Mouse (Mus musculus) midbrain, embryonic 12.5 days (tissue): ENCODE data around the gene Aldh1b1. TPM values are rescaled to one million over a fixed set of nuclear protein-coding genes. Genes with fewer than 3 reads are reported as not detected.

Experiments
- ATAC-seq: fragments of 200-750 bp; cut with Nextera tagmentation; 2 replicates; pipeline ENCODE4 v1.8.0; 2017; ENCODE audit warnings: low read depth, moderate TSS enrichment, moderate library complexity; ENCODE audit not compliant: low FRiP score
- H3K27ac ChIP-seq: fragments of 300-500 bp; sonication (generic); replicated peaks from 2 replicates; pipeline ENCODE4 v1.5.1; 2016; ENCODE audit warnings: mild to moderate bottlenecking
- H3K27me3 ChIP-seq: fragments of 300-500 bp; sonication (generic); 2 replicates; pipeline ENCODE4 v1.6.1; 2016; ENCODE audit warnings: mild to moderate bottlenecking
- H3K36me3 ChIP-seq: fragments of 300-500 bp; sonication (generic); 2 replicates; pipeline ENCODE4 v1.6.1; 2016
- H3K4me1 ChIP-seq: fragments of 300-500 bp; sonication (generic); 2 replicates; pipeline ENCODE4 v1.6.1; 2016
- H3K4me2 ChIP-seq: fragments of 300-500 bp; sonication (generic); replicated peaks from 2 replicates; pipeline ENCODE4 v1.6.1; 2016; ENCODE audit warnings: mild to moderate bottlenecking, moderate library complexity
- H3K4me3 ChIP-seq: fragments of 300-500 bp; sonication (generic); 2 replicates; pipeline ENCODE4 v1.5.1; 2016; ENCODE audit warnings: mild to moderate bottlenecking
- H3K9ac ChIP-seq: fragments of 300-500 bp; sonication (generic); replicated peaks from 2 replicates; pipeline ENCODE4 v1.6.1; 2016; ENCODE audit warnings: mild to moderate bottlenecking, moderate library complexity
- H3K9me3 ChIP-seq: fragments of 300-500 bp; sonication (generic); 2 replicates; pipeline ENCODE4 v1.6.1; 2016; ENCODE audit warnings: mild to moderate bottlenecking
- WGBS: fragments of 180-500 bp; shearing (Covaris S2); methylation state at CpG from one replicate; pipeline ENCODE4 v1.1.7; 2016; 5-methylcytosine and 5-hydroxymethylcytosine counted together
- polyA plus RNA-seq: library from polyadenylated mRNA; unstranded; fragments of >200 nt; fragmentation: Nextera tagmentation; extraction: Ambion mirVana; gene quantifications from 2 replicates; pipeline ENCODE4 v1.2.1, GENCODE M21; 2016

The Aldh1b1 gene
- polyA plus RNA-seq, 1 experiment from 2014 or later = 8.6 TPM

DNA sequence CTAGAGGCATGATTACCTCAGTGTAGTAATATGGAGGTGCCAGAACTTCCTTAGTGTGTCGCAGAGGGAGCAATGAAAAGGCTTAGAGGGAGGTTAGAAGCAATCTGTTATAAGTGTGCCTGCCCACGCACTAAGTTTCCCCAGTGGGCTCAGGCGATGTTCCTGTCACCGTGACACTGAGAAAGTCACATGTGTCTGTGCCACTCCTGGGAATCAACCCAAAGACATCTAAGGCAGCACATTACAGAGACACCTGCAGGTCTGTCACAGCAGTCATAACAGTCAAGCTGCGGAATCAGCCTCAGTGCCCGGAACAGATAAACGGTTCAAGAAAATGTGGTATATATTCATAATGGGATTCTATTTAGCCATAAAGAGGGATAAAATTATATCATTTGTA is 33.2 kb downstream of the Aldh1b1 start:
- ATAC-seq = no peak
- H3K27me3 ChIP-seq = peaks cover 30% of the 10 kb centered on the region
- H3K4me1 ChIP-seq = peaks cover 45% of the 10 kb centered on the region

GRCm38 (mm10) chr4:45833461-45833860 is 34.6 kb downstream of the Aldh1b1 start:
- ATAC-seq = no peak
- H3K9ac ChIP-seq = no peak overlapping the region
- H3K36me3 ChIP-seq = no peaks in the 10 kb centered on the region
- 34% methylated on average over 5 of the region's 5 CpGs for WGBS
- H3K27me3 ChIP-seq = peaks cover 16% of the 10 kb centered on the region
- H3K4me1 ChIP-seq = peaks cover 39% of the 10 kb centered on the region
- H3K4me3 ChIP-seq = no peak overlapping the region
- no peaks in the 10 kb centered on the region for H3K9me3 ChIP-seq
- H3K27ac ChIP-seq = no peak overlapping the region
- H3K4me2 ChIP-seq = no peak overlapping the region

More for the DNA sequence above, 33.2 kb downstream of the Aldh1b1 start:
- H3K4me2 ChIP-seq = no peak overlapping the region
- no peaks in the 10 kb centered on the region for H3K9me3 ChIP-seq
- no peaks in the 10 kb centered on the region for H3K36me3 ChIP-seq
- H3K4me3 ChIP-seq = no peak overlapping the region
- WGBS = 84% methylated on average over 7 of the region's 7 CpGs
- no peak overlapping the region for H3K9ac ChIP-seq
- H3K27ac ChIP-seq = peak overlapping the region; percentile 84; the same call in 1 of the 2 replicates

DNA sequence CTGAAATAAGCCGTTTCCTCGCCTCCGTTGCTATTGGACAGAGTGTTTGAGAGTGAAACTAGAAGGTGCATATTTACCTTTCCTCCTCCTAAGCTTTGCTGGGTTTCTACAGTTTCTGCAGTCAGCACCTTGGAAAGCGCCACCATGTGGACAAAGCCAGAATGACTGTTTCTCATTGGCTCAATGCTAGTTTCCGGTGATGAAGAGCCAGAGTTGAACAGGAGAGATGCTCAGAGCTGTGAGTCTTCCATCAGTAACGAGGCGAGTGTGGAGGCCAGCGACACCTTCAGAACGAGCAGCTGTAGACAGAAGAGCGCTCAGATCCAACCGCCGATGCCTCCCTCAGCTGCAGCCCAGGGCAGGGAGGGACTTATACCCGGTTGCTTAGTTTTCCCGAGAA is 45.5 kb downstream of the Aldh1b1 start:
- Histone ChIP-seq H3K9me3 (no peaks in the 10 kb centered on the region), H3K36me3 (no peaks in the 10 kb centered on the region), H3K4me2 (0 out of 2 replicates have a peak overlapping the region, but pooled peaks have one; percentile 14), H3K4me1 (peaks cover 7% of the 10 kb centered on the region), H3K9ac (no peak overlapping the region), H3K27ac (no peak overlapping the region), H3K27me3 (peaks cover 12% of the 10 kb centered on the region; the same call in 1 of the 2 replicates), H3K4me3 (no peak overlapping the region)
- 50% methylated on average over 14 of the region's 14 CpGs for WGBS
- no peak for ATAC-seq

DNA sequence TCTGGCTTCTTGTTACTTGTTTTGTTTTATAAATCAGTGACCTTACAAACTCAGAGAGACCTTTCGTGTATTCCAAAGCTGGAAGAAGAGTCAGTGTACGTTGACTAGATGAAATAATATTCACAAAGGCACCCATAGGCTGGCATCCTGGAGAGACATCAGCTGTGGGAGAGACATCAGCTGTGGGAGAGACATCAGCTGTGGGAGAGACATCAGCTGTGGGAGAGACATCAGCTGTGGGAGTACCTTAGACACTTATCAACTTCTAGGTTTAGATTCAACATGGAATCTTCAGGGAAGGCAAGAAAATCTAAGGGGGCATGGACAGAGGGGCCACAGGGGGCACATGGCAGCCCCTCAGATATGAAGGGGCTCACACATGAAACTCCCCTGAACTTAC is 47.4 kb downstream of the Aldh1b1 start:
- H3K27me3 ChIP-seq = peaks cover 21% of the 10 kb centered on the region; the same call in 1 of the 2 replicates
- peaks cover 10% of the 10 kb centered on the region for H3K4me1 ChIP-seq
- H3K27ac ChIP-seq = no peak overlapping the region
- 83% methylated on average over 2 of the region's 2 CpGs for WGBS
- no peak overlapping the region for H3K9ac ChIP-seq
- no peaks in the 10 kb centered on the region for H3K9me3 ChIP-seq
- H3K36me3 ChIP-seq = no peaks in the 10 kb centered on the region
- H3K4me2 ChIP-seq = no peak overlapping the region
- H3K4me3 ChIP-seq = no peak overlapping the region
- no peak for ATAC-seq

DNA sequence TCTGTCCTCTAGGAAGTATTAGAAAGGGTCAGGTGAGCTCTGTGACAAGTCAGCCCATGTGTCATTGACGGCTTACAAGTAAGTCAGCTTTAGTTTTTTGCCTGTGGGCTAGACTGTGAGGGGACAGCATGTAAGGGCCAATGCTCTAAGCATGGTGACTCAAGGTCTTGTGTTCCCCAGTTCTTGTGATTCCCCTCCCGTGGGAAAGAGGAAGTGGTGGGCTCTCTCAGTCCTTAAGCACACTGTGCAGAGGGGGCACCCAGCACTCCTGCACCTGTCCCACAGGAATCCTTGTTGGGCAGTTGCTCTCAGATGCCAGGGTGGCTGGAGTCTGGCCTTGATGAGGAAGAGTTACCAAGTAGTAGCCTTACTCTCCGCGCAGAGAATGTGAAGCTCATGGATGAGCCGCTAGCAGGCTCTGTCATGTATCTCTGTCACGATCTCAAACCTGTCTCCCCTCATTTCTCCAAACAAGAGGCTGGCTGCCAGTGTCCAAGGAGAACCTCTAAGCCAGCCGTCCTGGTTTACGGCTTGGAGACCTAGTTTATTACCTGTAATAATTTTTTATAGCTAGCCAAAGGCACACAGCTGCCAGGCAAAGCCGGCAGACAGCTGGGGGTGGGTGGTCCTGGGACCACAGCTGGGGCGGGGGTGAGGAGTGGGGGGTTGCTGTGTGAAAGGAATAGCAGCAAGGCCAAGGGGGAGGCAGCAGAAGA is 49.4 kb downstream of the Aldh1b1 start, which contains the start of gene Stra6l:
TSS of gene Stra6l (plus strand) at position 556 of the 716 bp plus-strand sequence.
- no peak for ATAC-seq
- peaks cover 31% of the 10 kb centered on the region; the same call in 1 of the 2 replicates for H3K27me3 ChIP-seq
- WGBS = 78% methylated on average over 10 of the region's 10 CpGs
- H3K27ac ChIP-seq = no peak within 1 kb of the TSS
- H3K36me3 ChIP-seq = no peaks in the 10 kb centered on the region
- no peak within 1 kb of the TSS for H3K9ac ChIP-seq
- no peaks in the 10 kb centered on the region for H3K9me3 ChIP-seq
- H3K4me1 ChIP-seq = peaks cover 15% of the 10 kb centered on the region
- H3K4me2 ChIP-seq = no peak within 1 kb of the TSS
- H3K4me3 ChIP-seq = no peak within 1 kb of the TSS

DNA sequence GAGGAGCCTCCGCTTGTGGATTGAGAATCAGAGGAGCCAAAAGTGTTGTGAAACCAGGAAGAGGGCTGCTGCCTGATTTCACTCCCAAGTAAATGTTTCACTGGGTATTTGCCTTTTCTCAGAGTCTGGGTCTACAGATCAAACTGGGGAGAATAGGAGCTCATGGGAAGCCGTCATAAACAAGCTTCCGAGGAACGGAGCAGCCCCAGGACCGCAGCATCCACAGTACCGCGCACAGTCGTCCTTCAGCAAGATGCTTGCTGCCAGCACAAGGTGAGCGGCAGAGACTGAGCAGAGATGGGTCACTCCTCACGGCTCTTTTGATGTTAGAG is 50.0 kb downstream of the Aldh1b1 start:
- H3K36me3 ChIP-seq = no peaks in the 10 kb centered on the region
- H3K4me3 ChIP-seq = no peak overlapping the region
- no peak overlapping the region for H3K27ac ChIP-seq
- H3K4me2 ChIP-seq = no peak overlapping the region
- WGBS = 42% methylated on average over 10 of the region's 10 CpGs
- no peaks in the 10 kb centered on the region for H3K9me3 ChIP-seq
- no peak for ATAC-seq
- peaks cover 15% of the 10 kb centered on the region for H3K4me1 ChIP-seq
- H3K27me3 ChIP-seq = peaks cover 36% of the 10 kb centered on the region; the same call in 1 of the 2 replicates
- H3K9ac ChIP-seq = no peak overlapping the region

GRCm38 (mm10) chr4:45849419-45849818 is 50.6 kb downstream of the Aldh1b1 start:
- no peak overlapping the region for H3K4me2 ChIP-seq

DNA sequence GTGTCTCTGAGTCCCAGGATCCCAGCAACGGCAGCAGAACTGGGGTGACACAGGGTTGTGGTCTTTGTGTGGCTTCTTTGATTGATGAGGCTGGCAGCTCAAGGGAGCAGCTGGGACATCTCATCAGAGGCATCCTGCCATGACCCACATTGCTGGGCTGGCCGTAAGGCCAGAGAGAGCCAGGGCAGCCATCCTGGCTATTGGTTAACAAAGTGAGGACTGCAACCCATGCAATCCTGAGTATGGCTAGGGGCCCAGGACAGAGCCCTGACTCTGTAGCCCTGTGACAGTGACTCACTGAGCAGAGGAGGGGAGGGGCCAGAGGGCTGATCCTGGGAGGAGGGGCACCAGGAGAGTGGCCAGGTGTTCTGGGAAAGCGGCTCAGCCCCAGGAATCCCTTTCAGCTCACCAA is 52.8 kb downstream of the Aldh1b1 start:
- H3K4me1 ChIP-seq = peaks cover 10% of the 10 kb centered on the region
- H3K9ac ChIP-seq = no peak overlapping the region
- H3K36me3 ChIP-seq = no peaks in the 10 kb centered on the region
- no peak overlapping the region for H3K27ac ChIP-seq
- no peak for ATAC-seq
- H3K4me2 ChIP-seq = no peak overlapping the region
- 40% methylated on average over 3 of the region's 3 CpGs for WGBS
- peaks cover 43% of the 10 kb centered on the region; the same call in 1 of the 2 replicates for H3K27me3 ChIP-seq
- H3K4me3 ChIP-seq = no peak overlapping the region
- no peaks in the 10 kb centered on the region for H3K9me3 ChIP-seq

More at GRCm38 (mm10) chr4:45849419-45849818, 50.6 kb downstream of the Aldh1b1 start:
- WGBS = 15% methylated on average over 1 of the region's 1 CpGs
- ATAC-seq = no peak
- Histone ChIP-seq H3K4me1 (peaks cover 15% of the 10 kb centered on the region), H3K4me3 (no peak overlapping the region), H3K27me3 (peaks cover 39% of the 10 kb centered on the region; the same call in 1 of the 2 replicates), H3K9ac (no peak overlapping the region), H3K27ac (no peak overlapping the region), H3K36me3 (no peaks in the 10 kb centered on the region), H3K9me3 (no peaks in the 10 kb centered on the region)

DNA sequence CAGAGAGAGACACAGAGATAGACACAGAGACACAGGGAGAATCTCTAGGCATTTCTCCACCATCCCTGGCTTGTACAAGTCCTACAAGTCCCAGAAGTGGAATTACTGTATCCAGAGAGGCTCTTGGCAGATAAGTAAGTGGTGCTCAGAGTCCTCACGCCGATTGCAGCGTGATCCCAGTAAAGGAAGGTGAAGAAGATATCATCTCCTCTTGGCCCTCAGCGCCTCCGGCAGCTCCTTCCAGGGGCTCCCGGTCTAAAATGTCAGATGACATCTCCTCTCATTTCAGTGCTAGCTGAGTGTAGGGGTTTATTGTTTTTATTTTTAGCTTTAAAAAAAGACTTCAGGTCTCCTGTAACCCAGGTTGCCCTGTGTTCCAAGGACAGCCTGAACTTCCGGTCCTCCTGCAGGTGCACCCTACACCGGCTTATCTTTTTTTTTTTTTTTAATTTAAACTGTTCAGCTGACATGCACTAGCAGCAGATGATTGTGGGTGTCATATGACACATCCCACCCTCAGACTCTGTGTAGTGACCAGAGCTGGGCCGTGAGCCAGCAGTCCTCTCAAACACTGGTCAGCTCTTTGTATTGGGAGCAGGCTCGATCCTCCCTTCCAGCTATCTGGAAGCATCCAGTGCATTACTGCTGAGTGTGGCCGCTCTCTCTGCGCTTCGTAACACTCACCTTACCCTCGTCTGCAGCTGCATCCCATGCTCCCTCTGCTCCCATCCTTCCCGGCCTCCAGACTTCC is 54.8 kb downstream of the Aldh1b1 start:
- H3K27me3 ChIP-seq = peaks cover 36% of the 10 kb centered on the region; the same call in 1 of the 2 replicates
- no peak overlapping the region for H3K4me3 ChIP-seq
- H3K9ac ChIP-seq = no peak overlapping the region
- no peaks in the 10 kb centered on the region for H3K9me3 ChIP-seq
- no peak for ATAC-seq
- no peak overlapping the region for H3K4me2 ChIP-seq
- WGBS = 88% methylated on average over 15 of the region's 15 CpGs
- peaks cover 10% of the 10 kb centered on the region for H3K4me1 ChIP-seq
- H3K36me3 ChIP-seq = no peaks in the 10 kb centered on the region
- no peak overlapping the region for H3K27ac ChIP-seq

Other genes with a start within 250 kb of the Aldh1b1 start
- gene Igfbpl1, start 27.9 kb downstream of the Aldh1b1 start, polyA plus RNA-seq = 63.3 and 69.5 TPM in 2 replicates
- gene Stra6l, start 49.6 kb downstream of the Aldh1b1 start, polyA plus RNA-seq = 0.81 and 1.3 TPM in 2 replicates
- 0.05 TPM in 1 of 2 replicates, not detected in the other for gene Ccdc180, start 91.3 kb downstream of the Aldh1b1 start, polyA plus RNA-seq
- gene Tdrd7, start 166.3 kb downstream of the Aldh1b1 start, polyA plus RNA-seq = 12.0 and 15.9 TPM in 2 replicates
- 1.0 and 1.7 TPM in 2 replicates for gene Tmod1, start 239.9 kb downstream of the Aldh1b1 start, polyA plus RNA-seq